Mouse (Mus musculus): ENCODE results near the gene Mybl2. TPM values are rescaled to one million over a fixed set of nuclear protein-coding genes. Genes with fewer than 3 reads are reported as not detected.

Gene Mybl2
- polyA plus RNA-seq, 1 experiment from 2014 or later = 22.4 TPM

DNA sequence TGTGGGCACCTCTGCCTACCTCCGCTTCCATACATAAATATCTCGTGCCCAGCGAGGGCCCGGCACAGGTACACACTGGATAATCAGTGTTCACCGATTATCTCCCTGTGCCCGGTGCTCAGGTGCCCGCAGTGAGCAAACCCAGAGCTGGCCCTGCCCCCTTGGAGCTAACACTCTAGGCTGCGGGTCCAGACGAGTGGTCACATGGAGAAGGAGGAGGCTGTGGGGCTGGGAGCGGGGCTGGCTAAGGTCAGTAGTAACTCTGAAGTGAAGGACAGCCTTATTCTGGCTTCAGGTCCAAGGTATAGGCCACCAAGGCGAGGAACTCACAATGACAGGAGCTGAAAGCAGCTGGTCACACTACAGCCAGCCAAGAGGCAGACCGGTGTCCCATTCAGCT is 20.3 kb downstream of the Mybl2 start:
- ATAC-seq (ENCODE audit: insufficient number of reproducible peaks, insufficient read depth, low FRiP score, low read depth) = no peak
- no peaks in the 10 kb centered on the region for H3K27me3 ChIP-seq (ENCODE audit: control insufficient read depth, insufficient read depth, low read length)

DNA sequence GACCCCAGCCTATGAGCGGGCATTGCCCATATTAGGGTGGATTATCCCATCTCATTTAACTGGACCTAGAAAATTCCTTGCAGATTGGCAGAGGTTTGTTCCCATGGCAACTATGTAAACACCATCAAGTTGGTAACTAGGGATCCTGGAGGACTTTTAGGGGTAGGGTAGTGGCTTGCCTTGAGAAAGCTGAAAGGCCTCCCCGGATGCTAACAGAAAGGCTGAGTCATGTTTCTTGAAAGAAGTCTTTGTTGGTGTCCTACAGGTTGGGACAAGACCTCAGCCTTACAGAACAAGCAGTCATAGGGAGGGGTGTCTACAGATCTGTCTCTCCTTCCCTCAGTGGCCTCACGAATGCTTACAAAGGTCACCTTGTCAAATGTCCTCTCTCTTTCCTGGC is 20.7 kb downstream of the Mybl2 start:
- no peak overlapping the region for H3K9ac ChIP-seq (replicated peaks; ENCODE audit: low read depth, low read length)
- 75% methylated on average over 3 of the region's 3 CpGs for WGBS
- no peaks in the 10 kb centered on the region for H3K9me3 ChIP-seq (ENCODE audit: control insufficient read depth, low read depth, low read length)
- H3K27ac ChIP-seq (ENCODE audit: low read length) = no peak overlapping the region
- no peaks in the 10 kb centered on the region for H3K4me1 ChIP-seq (ENCODE audit: control insufficient read depth, insufficient read depth, low read length)
- no peak overlapping the region for H3K4me3 ChIP-seq (ENCODE audit: low read depth, low read length)
- no peak for ATAC-seq (ENCODE audit: insufficient number of reproducible peaks, insufficient read depth, low FRiP score, low read depth)
- H3K36me3 ChIP-seq (ENCODE audit: control insufficient read depth, insufficient read depth, low read length) = peaks cover 6% of the 10 kb centered on the region
- H3K4me2 ChIP-seq (replicated peaks; ENCODE audit: low read depth, low read length) = no peak overlapping the region
- no peaks in the 10 kb centered on the region for H3K27me3 ChIP-seq (ENCODE audit: control insufficient read depth, insufficient read depth, low read length)

More for the DNA sequence above, 20.3 kb downstream of the Mybl2 start:
- 93% methylated on average over 12 of the region's 12 CpGs for WGBS
- H3K4me2 ChIP-seq (replicated peaks; ENCODE audit: low read depth, low read length) = no peak overlapping the region
- peaks cover 6% of the 10 kb centered on the region for H3K36me3 ChIP-seq (ENCODE audit: control insufficient read depth, insufficient read depth, low read length)
- no peak overlapping the region for H3K4me3 ChIP-seq (ENCODE audit: low read depth, low read length)
- H3K4me1 ChIP-seq (ENCODE audit: control insufficient read depth, insufficient read depth, low read length) = no peaks in the 10 kb centered on the region
- no peaks in the 10 kb centered on the region for H3K9me3 ChIP-seq (ENCODE audit: control insufficient read depth, low read depth, low read length)
- H3K27ac ChIP-seq (ENCODE audit: low read length) = no peak overlapping the region
- H3K9ac ChIP-seq (replicated peaks; ENCODE audit: low read depth, low read length) = no peak overlapping the region

DNA sequence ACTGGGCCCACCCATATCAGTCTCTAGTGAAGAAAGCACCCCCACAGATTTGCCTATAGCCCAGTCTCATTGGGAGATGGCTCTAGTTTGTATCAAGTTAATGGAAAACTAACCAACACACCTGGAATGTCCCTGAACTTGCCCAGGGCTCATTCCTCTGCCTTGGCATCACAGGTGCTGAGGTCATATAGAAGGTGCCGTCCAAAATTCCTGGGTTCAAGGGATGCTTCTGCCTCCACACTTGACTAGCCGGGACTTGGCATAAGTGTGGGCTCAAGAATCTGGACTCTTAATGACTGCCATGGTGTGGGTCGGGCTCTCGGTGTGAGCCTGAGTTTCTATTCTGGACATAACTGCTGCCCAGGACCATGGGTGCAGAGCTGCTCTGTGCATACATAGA is 24.6 kb downstream of the Mybl2 start:
- Histone ChIP-seq H3K36me3 (ENCODE audit: control insufficient read depth, insufficient read depth, low read length) (no peaks in the 10 kb centered on the region; the same call in none of the 2 replicates), H3K4me2 (replicated peaks; ENCODE audit: low read depth, low read length) (no peak overlapping the region), H3K27me3 (ENCODE audit: control insufficient read depth, insufficient read depth, low read length) (no peaks in the 10 kb centered on the region), H3K9ac (replicated peaks; ENCODE audit: low read depth, low read length) (no peak overlapping the region), H3K4me3 (ENCODE audit: low read depth, low read length) (no peak overlapping the region), H3K4me1 (ENCODE audit: control insufficient read depth, insufficient read depth, low read length) (no peaks in the 10 kb centered on the region), H3K9me3 (ENCODE audit: control insufficient read depth, low read depth, low read length) (no peaks in the 10 kb centered on the region), H3K27ac (ENCODE audit: low read length) (no peak overlapping the region)
- ATAC-seq (ENCODE audit: insufficient number of reproducible peaks, insufficient read depth, low FRiP score, low read depth) = no peak
- WGBS = 91% methylated on average over 4 of the region's 4 CpGs

DNA sequence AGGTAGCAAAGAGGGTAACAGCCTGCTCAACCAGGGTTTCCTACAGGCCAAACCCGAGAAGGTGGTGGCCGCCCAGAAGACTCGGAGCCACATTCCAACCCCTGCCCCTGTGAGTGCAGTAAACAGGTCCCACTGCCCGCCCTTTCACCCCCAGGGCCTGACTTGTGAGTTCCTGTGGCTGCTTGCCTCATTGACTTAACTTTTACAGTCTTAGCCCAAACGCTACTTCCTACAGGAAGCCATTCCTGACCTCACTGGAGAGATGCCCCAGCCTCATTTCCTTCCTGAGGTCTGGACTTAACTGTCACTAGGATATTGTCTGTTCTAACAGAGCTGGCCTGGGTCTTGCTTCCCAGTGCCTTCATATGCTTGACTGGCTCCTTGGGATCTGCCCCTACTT is 28.1 kb downstream of the Mybl2 start:
- Histone ChIP-seq H3K9me3 (ENCODE audit: control insufficient read depth, low read depth, low read length) (no peaks in the 10 kb centered on the region), H3K27ac (ENCODE audit: low read length) (no peak overlapping the region), H3K27me3 (ENCODE audit: control insufficient read depth, insufficient read depth, low read length) (no peaks in the 10 kb centered on the region), H3K9ac (replicated peaks; ENCODE audit: low read depth, low read length) (no peak overlapping the region), H3K4me1 (ENCODE audit: control insufficient read depth, insufficient read depth, low read length) (no peaks in the 10 kb centered on the region), H3K36me3 (ENCODE audit: control insufficient read depth, insufficient read depth, low read length) (no peaks in the 10 kb centered on the region; the same call in 1 of the 2 replicates), H3K4me3 (ENCODE audit: low read depth, low read length) (no peak overlapping the region), H3K4me2 (replicated peaks; ENCODE audit: low read depth, low read length) (no peak overlapping the region)
- ATAC-seq (ENCODE audit: insufficient number of reproducible peaks, insufficient read depth, low FRiP score, low read depth) = no peak
- 76% methylated on average over 5 of the region's 5 CpGs for WGBS

DNA sequence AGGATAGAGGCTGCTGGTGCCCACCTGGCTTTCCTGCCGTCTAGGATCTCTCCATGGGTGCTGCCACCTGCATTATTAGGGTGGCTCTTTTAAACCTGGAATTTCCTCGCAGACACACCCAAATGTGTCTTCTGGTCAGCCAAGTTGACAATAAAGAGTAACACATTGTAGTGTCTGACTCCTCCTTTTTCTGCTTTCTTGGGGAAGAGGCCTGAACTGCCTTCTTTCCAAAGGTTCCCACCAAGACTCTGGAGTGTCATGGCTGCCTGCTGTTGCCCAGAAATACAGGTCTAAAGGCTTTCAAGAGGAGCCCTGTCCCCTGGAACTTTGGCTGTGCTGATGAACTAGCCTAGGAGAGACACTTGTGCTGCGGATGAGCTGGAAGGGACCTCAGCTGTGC is 30.0 kb downstream of the Mybl2 start:
- ATAC-seq (ENCODE audit: insufficient number of reproducible peaks, insufficient read depth, low FRiP score, low read depth) = no peak
- Histone ChIP-seq H3K27ac (ENCODE audit: low read length) (no peak overlapping the region), H3K4me3 (ENCODE audit: low read depth, low read length) (no peak overlapping the region), H3K4me1 (ENCODE audit: control insufficient read depth, insufficient read depth, low read length) (no peaks in the 10 kb centered on the region), H3K36me3 (ENCODE audit: control insufficient read depth, insufficient read depth, low read length) (no peaks in the 10 kb centered on the region; the same call in 1 of the 2 replicates), H3K9ac (replicated peaks; ENCODE audit: low read depth, low read length) (no peak overlapping the region), H3K4me2 (replicated peaks; ENCODE audit: low read depth, low read length) (no peak overlapping the region), H3K9me3 (ENCODE audit: control insufficient read depth, low read depth, low read length) (no peaks in the 10 kb centered on the region), H3K27me3 (ENCODE audit: control insufficient read depth, insufficient read depth, low read length) (no peaks in the 10 kb centered on the region)
- WGBS = 84% methylated on average over 3 of the region's 3 CpGs

DNA sequence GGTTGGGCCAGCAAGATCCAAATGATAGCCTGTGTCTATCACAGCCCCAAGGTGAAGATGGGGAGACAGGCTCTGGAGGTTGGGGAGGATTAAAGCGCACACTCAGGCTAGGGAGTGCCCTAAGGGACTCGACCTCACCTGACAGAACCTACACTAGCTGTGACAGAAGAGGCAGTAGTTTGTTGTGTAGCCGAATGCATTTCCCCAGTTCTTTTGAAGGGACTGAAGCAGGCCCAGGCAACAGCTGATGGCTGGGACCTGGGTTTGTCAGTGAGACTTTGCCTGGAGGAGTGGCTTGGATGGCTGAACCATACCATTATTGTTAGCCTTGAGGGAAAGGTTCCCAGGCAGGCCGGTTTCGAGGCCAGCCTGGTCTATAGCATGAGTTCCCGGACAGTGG is 30.6 kb downstream of the Mybl2 start:
- WGBS = 83% methylated on average over 6 of the region's 6 CpGs
- H3K9ac ChIP-seq (replicated peaks; ENCODE audit: low read depth, low read length) = no peak overlapping the region
- no peak overlapping the region for H3K4me3 ChIP-seq (ENCODE audit: low read depth, low read length)
- H3K4me1 ChIP-seq (ENCODE audit: control insufficient read depth, insufficient read depth, low read length) = no peaks in the 10 kb centered on the region
- no peak for ATAC-seq (ENCODE audit: insufficient number of reproducible peaks, insufficient read depth, low FRiP score, low read depth)
- H3K27ac ChIP-seq (ENCODE audit: low read length) = no peak overlapping the region
- no peak overlapping the region for H3K4me2 ChIP-seq (replicated peaks; ENCODE audit: low read depth, low read length)
- H3K27me3 ChIP-seq (ENCODE audit: control insufficient read depth, insufficient read depth, low read length) = no peaks in the 10 kb centered on the region
- no peaks in the 10 kb centered on the region for H3K9me3 ChIP-seq (ENCODE audit: control insufficient read depth, low read depth, low read length)
- H3K36me3 ChIP-seq (ENCODE audit: control insufficient read depth, insufficient read depth, low read length) = no peaks in the 10 kb centered on the region

DNA sequence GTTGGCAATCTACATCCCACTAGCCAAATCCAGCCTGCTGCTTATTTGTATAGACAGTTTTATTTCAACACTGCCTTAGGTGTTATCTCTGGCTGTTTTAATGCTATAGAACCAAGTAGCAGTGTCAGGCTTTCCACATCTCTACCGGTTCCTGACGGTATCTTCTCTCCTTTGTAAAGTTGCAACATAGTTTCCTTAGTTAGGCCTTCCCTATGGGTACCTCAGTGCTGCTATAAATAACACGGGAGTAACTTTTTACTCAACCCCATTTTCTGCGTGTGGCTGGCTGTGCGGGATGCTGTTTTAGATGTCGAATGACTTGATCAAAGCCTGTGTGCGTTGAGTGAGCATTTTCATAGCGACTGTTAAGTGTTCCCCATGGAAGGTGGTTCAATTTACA is 32.1 kb downstream of the Mybl2 start:
- Histone ChIP-seq H3K9ac (replicated peaks; ENCODE audit: low read depth, low read length) (no peak overlapping the region), H3K4me1 (ENCODE audit: control insufficient read depth, insufficient read depth, low read length) (no peaks in the 10 kb centered on the region), H3K4me3 (ENCODE audit: low read depth, low read length) (no peak overlapping the region), H3K36me3 (ENCODE audit: control insufficient read depth, insufficient read depth, low read length) (no peaks in the 10 kb centered on the region), H3K9me3 (ENCODE audit: control insufficient read depth, low read depth, low read length) (no peaks in the 10 kb centered on the region), H3K27ac (ENCODE audit: low read length) (no peak overlapping the region), H3K4me2 (replicated peaks; ENCODE audit: low read depth, low read length) (no peak overlapping the region), H3K27me3 (ENCODE audit: control insufficient read depth, insufficient read depth, low read length) (no peaks in the 10 kb centered on the region)
- ATAC-seq (ENCODE audit: insufficient number of reproducible peaks, insufficient read depth, low FRiP score, low read depth) = no peak
- 76% methylated on average over 8 of the region's 8 CpGs for WGBS

DNA sequence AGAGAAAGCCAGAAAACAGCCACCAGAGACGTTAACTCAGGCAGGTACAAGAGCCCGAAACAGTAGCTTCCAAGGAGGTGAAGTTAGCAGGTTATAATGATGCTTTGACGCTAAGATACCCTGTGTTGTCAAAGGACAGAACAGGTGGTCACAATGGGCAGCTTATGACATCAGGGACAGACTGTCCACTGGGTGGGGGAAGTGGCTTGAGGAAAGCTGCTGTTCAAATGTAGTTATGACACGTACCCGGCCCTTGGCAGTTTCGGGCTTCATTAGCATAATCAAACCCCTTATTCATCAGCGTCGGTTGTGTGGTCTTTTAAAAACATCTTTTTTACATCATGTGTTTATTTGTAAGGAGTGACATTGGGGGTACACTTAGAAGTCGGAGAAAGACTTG is 33.2 kb downstream of the Mybl2 start, which contains the start of gene Gtsf1l:
Gtsf1l (minus strand) TSS at position 128 of the 400 bp plus-strand sequence.
- Histone ChIP-seq H3K9ac (replicated peaks; ENCODE audit: low read depth, low read length) (no peak within 1 kb of the TSS), H3K4me3 (ENCODE audit: low read depth, low read length) (no peak within 1 kb of the TSS), H3K36me3 (ENCODE audit: control insufficient read depth, insufficient read depth, low read length) (no peaks in the 10 kb centered on the region), H3K27ac (ENCODE audit: low read length) (no peak within 1 kb of the TSS), H3K27me3 (ENCODE audit: control insufficient read depth, insufficient read depth, low read length) (no peaks in the 10 kb centered on the region), H3K9me3 (ENCODE audit: control insufficient read depth, low read depth, low read length) (no peaks in the 10 kb centered on the region), H3K4me2 (replicated peaks; ENCODE audit: low read depth, low read length) (no peak within 1 kb of the TSS), H3K4me1 (ENCODE audit: control insufficient read depth, insufficient read depth, low read length) (no peaks in the 10 kb centered on the region)
- no peak for ATAC-seq (ENCODE audit: insufficient number of reproducible peaks, insufficient read depth, low FRiP score, low read depth)
- 90% methylated on average over 9 of the region's 9 CpGs for WGBS

DNA sequence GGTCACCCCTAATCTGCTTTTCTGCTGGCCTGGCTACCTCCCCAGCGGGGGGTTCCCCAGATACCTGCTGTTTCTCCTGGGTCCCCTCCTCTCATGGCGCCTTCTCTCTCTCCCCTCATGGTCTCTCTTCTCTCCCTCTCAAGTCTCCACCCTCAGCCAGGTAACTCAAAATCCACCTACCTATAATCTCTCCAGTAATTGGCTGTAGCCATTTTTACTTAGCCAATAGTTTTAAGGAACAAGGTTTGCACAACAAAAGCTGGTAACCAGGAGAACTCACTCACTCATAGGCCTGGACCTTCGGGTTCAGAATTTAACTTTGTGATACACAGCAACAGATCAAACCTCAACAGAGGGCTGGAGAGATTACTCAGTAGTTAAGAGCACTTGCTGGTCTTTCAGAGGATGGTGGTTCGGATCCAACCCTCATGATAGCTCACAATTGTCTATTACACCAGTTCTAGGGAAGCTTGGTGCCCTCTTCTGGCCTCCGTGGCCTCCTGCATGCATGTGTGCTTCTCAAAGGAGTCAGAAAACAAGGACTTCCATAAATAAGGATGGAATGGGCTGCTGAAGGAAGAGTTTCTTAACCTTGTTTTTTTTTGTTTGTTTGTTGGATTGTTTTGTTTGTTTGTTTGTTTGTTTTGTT is 35.1 kb downstream of the Mybl2 start:
- H3K9me3 ChIP-seq (ENCODE audit: control insufficient read depth, low read depth, low read length) = no peaks in the 10 kb centered on the region
- no peaks in the 10 kb centered on the region for H3K27me3 ChIP-seq (ENCODE audit: control insufficient read depth, insufficient read depth, low read length)
- H3K36me3 ChIP-seq (ENCODE audit: control insufficient read depth, insufficient read depth, low read length) = no peaks in the 10 kb centered on the region
- WGBS = 71% methylated on average over 5 of the region's 5 CpGs
- H3K4me2 ChIP-seq (replicated peaks; ENCODE audit: low read depth, low read length) = no peak overlapping the region
- H3K9ac ChIP-seq (replicated peaks; ENCODE audit: low read depth, low read length) = no peak overlapping the region
- H3K4me1 ChIP-seq (ENCODE audit: control insufficient read depth, insufficient read depth, low read length) = no peaks in the 10 kb centered on the region
- no peak overlapping the region for H3K27ac ChIP-seq (ENCODE audit: low read length)
- no peak for ATAC-seq (ENCODE audit: insufficient number of reproducible peaks, insufficient read depth, low FRiP score, low read depth)
- H3K4me3 ChIP-seq (ENCODE audit: low read depth, low read length) = no peak overlapping the region
